Mouse (Mus musculus) embryo, embryonic 10 days (tissue): ENCODE results near the gene Tcea3.
A peak's percentile ranks its signal among the peaks of the same experiment; 100 is the strongest.

Source experiments
- DNase-seq: peaks from one replicate; pipeline ENCODE4 v3.0.0-alpha.2; 2015; ENCODE audit warnings: low spot score

Tcea3 gene

DNA sequence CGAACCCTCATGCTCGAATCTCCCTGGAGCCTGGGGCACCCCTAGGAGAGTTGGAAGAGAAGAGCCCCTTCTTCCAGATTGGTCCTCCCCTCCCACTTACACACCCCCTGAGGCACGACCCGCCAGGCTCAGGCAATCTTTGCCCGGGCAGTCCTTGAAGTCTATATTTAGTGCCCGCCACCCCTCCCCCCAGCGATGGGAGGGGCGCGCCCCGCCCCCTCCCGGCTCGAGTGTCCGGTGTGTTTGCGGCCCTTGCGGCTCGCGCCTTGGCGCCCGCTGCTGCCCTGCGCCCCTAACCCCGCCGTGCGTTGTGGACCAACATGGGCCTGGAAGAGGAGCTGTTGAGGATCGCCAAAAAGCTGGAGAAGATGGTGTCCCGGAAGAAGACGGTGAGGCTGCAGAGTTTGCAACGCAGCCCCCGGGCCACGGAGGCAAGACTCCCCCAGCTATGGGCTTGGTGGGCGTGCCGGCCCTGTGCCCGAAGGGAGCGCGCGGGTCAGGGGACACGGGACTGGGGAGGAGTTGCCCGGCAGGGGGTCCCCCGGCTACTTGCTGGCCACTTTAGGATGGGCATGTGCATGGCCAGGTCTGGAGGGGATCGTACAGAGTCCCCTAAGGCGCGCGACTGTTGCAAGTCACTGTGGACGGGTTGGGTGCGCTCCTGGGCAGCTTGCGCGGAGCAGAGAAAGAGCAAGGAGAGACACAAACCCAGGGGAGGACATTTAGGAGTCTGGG is at the start of gene Tcea3:
Gene Tcea3, plus strand, starts transcription at position 1 of the 735 bp plus-strand sequence.
- DNase-seq: peak; percentile 48

DNA sequence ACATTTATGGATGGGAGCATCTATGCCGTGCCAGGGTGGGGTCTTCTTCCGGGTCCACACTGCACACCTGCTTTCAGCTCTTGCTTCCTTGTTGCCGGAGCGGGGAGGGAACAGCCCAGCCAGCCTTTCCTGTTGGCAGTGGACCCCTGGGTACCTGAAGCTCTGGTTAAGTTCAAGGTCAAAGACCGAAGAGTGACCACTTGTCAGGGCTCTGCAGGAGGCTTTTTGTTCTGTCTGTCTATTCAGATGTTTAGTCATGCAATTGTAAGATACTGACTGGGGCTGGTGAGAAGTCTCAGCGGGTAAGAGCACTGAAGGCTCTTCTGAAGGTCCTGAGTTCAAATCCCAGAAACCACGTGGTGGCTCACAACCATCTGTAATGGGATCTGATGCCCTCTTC is 48.7 kb upstream of the Tcea3 start:
- DNase-seq: no peak

DNA sequence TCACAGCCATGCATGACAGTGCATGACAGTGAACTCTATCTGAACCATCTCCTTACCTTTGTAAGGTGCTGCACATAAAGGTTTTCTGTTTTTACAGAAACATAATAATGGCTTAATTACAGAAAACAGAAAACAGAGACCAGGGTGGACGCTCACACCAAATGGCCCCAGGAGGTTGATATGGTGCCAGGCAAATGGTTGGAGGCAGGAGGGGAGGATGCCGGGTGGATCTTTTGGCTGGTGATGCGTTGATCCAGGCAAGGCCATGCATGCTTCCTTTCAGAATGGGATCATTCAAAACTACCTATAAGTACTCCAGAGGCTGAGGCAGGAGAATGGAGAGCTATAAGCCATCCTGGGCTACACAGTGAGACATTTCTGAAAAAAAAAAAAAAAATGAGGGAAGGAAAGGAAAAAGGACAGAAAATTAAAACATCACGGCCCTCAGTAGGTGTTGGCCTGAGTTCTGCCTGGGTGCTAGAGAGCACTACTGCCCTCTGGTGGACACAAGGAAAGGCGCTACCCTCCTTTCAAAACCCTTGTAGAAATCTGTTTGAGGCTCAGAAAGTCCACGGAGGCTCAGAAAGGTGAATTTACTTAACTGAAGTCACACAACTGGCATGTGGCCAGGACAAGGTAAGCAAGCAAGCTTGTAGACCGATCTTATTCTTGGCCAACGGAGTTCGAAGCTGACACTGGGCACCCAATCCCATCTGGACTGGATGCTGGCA is 47.8 kb upstream of the Tcea3 start:
- peak; percentile 80 for DNase-seq

DNA sequence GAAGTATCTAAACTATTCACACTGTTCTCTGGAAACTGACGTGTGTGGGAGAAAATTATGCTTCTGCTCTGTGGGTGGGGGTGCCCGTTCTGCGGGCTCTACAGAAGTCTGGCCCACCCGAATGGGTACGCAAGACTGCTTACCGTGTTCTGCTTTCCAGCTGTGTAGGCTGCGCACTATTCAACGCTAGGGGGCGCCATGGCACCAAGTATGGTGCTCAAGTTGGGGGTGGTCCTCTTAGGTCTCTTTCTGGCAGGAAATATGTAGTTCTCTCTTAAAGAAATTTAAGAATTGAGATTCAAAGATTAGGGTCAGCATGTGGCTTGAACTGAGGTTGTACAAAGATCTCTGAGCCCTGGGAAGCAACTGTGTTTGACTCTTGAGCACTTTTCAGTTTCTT is 45.0 kb upstream of the Tcea3 start:
- DNase-seq: peak; percentile 96

DNA sequence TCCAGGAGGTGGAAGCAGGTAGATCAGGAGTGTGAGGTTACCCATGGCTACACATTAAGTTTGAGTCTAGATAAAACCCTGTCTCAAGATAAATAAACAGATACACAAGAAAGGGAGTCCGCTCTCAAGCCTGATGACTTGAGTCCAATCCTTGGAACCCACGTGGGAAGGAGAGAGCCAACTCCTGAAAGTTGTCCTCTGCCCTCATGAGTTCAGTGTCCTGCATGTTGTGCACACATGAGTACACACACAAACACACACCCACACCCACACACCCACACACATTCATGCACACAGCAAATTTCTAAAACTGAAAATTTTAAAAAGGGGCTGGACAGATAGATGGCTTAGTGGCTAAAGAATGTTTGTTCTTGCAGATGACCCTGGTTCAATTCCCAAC is 42.8 kb upstream of the Tcea3 start:
- no peak for DNase-seq

DNA sequence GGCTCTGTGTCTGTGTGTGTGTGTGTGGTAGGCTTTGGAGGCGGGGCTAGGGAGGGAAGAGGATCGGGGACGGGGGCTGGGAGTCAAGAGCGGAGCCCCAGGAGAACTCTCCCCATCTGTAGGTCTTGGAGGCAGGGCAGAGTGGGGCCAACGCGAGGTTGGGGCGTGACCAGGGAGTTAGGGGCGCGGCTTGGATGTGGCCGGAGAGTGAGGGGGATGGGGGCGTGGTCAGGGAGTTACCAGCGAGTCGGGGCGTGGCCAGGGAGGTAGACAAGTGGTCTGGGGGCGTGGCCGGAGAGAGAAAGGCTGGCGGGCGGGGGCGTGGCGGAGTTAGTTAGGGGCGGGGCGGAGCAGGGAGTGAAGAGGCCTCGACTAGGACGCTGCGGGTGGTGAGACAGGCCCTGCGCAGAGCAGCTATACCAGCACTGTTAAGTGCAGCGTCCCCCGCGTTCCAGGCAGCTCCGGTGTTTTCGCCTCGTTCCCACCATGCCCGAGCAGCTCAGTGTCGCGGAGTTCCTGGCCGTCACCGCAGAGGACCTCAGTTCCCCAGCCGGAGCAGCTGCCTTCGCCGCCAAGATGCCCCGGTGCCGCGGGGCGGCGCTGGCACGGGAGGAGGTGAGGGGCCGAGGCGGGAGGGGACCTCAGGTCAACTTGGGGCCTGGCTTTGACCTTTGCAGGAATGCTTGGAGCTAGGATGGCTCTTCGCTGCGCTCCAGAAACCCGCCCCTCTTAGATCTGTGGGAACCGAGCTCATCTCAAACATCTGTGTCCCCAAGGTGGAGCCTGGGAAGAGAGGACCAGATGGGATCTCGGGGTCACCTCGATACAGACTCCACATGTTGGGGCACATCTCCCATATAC is 41.3 kb upstream of the Tcea3 start, which contains the start of gene Asap3:
Gene Asap3, plus strand, starts transcription at position 333 of the 861 bp plus-strand sequence.
- DNase-seq: peak; percentile 100

DNA sequence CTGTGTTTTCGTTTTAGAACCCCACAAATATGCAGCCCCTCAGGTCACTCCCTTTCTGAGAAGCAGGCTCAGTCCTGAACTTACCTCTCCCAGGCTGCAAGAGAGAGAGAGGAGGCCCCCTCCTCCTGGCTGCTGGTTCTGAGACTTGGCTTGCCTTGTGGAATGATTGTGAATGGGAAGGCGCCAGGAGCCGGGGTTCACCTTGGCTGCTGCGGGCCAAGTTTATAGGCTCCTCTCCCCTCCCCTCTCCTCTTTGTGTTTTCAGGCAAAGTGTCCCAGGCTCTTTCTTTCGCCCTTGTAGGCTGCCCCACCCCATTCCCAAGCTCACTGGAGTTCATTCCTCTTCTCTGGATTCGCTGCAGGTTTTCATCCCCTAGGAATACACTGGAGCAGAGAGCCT is 40.6 kb upstream of the Tcea3 start:
- no peak for DNase-seq

DNA sequence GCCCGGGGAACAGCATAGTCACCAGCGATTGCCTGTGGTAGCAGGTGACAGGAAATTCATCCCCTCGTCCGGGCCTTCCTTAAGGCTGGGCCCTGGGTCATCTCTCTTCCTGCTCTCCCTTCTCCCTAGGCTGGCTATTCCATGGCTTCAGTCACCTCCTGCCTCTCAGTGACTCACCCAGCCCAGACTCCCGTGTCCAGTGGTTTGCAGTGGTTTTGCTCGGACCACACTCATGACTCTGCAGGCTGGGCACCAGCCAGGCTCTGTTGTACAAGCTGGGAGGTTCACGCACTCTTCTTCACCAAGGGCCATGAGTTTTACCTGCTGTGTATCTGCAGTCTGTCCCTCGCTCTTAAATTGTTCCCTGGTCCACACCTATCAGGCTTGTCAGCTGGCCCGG is 36.6 kb upstream of the Tcea3 start:
- no peak for DNase-seq

DNA sequence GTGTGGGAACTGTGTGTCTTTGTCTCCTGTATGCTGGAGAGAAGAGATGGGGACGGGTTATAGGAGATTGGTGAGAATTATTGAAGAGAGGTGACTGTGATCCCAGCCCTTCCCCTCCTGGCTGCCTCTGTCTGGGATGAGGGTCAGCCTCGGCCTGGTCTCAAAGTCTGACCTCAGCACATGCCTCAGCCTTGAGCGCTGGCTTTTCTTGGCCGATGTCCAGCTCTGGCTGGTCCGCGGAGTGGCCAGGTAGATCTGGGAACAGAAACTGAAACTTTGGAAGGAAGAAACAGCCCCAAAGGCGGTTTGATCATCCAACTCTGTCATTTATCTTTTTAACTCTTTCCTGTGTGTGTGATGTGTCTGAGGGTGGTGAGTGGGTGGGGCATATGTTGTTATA is 33.9 kb upstream of the Tcea3 start:
- no peak for DNase-seq

DNA sequence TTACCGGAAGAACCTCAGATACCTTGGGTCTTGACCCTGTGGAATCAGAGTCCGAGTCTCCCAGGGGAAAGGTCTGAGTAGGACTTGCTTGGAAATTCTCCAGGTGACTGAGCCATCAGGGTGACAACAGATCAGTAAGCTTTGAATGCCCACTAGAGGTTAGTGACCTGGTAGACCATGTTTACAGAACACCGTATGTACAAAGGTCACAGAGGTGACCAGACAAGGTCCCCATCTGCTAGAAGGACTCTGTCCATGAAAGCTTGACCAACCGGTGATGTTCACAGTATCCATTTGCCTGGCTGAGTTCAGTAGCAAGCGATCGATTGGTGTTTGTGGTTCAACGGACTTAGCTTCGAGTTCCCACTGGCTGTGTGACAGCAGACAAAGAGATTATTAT is 32.7 kb upstream of the Tcea3 start:
- no peak for DNase-seq

DNA sequence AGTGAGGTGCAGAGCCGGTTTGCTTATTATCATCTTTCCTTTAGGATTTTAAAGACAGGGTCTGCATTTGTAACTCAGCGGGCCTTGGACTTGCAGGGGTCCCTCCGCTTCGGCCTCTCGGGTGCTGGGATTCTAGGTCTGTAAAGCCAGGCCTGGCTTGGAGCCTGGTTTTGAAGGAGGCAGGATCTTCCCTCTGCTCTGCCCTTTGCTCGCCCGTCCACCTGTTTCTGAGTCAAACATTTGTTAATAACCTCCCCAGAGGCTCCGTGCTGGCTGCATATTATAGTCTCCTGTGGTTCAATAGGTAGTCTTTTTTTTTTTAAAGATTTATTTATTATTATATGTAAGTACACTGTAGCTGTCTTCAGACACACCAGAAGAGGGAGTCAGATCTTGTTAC is 32.0 kb upstream of the Tcea3 start:
- no peak for DNase-seq

DNA sequence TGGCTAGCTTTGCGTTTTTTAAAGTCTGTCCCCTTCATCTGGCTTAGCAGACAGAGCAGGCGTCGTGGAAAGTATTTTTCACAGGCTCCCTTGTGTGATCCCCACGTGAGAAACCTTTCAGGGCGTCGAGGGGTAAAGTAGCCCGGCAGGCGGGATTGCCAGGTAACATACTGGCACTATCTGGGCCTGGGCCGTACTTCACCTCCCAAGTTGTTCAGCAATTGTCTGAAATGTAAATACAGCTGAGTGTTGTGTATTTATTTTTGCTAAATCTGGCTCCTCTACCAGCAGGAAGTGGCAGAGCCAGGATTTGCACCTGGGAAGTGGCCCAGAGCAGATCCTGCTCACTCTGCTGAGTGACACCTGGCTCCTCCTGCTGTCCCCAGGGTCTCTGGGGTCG is 30.5 kb upstream of the Tcea3 start:
- DNase-seq: no peak

DNA sequence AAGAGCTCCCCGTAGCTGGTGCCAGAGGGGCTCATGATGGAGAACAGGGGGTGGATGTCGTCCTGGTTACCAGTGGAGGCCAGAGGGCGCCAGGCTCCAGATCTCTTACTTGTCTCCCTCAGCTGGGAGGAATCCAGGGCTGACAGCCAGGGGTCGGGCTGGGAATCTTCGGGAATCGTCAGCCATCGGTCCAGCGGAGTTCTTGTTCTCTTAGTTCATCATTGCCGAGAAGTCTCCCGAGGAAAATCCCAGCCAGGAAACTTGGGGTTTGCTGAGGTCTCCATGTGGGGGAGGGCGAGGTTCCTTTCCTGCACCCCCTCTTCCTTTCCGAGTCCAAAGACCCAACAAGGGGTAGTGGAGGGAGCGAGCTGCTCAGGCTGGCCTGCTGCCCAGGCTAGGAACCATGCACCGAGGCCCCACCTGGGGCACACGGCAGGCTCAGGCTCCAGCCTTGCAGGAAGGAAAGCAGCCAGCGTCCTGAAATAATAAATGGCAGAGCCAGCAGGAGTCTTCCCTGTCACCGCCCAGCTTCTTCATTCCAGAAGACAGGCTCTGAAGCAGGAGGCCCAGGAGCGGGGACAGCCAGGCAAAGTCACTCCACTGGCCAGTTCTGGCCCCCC is 28.8 kb upstream of the Tcea3 start:
- DNase-seq: peak; percentile 65

DNA sequence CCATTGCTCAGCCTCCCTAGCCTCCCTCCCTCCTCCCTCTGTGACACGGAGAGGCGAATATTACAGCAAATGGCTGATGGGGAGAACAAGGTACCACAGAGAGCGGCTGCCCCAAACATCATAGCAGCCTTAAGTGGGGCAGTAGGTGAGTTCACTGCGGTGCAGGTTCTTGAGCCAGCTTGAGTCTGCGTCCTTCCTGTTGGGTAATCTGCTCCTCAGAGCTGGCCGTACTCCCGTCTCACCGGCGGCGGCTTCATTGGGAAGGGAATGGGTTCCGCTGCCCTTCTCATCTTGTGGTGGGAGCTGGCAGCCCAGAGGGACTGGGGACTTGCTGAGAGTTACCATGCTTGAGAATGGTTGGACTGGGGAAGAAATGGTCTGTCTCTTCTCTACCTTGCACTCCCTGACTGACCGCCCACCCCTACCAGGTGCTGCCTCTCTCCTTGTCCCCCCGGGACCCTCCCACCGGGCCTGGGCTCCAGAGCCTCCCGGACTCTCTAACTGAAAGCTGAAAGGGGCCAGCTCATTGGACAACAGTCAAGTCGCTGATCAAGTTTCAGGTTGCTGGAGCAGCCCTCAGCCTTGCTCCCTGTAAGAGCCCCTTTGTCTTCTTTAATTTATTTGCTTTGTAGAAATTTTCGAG is 27.3 kb upstream of the Tcea3 start:
- peak; percentile 67 for DNase-seq

DNA sequence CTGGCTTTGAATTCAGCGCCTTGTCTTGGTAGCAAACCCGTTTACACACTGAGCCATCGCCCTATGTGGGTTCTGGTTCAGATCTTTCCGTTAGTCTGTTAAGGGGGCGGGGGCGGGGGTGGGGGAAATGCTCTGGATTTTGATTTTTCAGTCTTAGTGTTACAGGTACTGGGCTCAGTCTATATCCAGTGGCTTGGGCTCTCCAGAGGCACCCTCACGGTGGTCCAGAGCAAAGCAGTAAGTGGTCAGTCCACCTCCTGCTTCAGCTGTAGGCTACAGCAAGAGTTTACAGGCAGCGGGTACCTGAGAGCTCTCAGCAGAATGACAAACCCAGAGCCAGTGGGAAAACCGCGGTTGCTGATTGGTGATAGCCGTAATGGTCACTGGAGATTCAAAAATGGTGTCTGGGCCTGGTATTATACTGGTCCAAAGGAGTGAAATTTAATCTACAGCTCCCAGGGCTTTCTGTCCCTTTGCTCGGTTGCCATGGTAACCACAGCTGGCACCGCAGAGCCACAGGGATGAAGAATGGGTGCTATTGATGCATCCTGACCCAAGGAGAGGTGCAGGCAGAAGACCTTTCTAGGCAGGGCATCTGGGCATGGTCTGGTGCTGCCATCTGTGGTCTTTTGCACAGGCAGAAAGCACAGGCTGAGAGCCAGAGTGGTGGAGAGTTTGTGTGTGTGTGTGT is 23.8 kb upstream of the Tcea3 start:
- peak; percentile 35 for DNase-seq

DNA sequence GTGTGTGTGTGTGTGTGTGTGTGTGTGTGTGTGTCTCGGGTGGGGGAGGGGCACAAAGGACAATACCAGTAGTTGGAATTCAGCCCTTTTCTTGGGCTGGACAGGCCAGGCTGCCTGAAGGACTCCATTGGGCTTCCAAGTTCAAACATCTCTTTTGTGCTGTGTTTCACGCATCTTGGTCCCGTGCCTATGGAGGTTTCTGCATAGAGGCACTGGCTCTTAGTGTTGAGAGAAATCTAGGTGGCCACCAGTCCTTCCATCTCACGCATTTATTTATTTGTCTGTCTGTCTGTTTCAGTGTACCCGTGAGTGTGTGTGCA is 23.3 kb upstream of the Tcea3 start:
- DNase-seq: no peak

DNA sequence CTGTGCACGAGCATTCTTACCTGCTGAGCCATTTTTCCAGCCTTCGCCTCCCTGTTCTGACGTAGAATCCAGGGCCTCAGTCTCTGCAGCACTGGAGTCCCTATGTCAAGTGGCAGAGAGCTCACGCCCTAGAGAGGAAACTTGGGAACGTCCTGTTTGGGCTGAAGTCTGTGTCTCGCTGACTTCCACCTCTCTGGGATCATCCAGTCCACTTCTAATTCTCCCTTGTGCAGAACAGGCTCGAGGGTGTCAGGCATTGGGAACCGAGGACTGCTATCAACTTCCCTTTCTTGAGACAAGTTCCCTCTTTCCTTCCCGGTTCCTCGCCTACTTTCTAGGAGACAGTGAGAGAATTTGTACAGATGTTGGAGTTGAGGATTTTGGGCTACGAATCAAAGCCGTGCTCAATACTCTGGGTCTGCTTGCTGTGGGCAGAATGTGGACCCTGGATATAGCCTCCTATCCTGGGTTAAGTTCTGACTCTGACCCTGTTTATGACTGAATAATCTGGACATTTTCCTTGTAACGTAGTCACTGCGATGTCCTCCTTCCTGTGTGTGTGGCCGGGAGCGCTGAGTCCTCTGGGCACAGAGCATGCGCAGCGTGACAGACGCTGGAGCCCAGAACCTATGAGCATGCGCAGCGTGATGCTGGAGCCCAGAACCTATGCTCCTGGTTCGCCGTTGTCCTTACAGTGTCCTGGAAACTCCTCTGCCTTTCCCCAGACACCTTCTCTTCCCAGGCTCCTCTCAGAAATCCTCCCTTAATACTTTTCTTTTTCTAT is 22.7 kb upstream of the Tcea3 start:
- DNase-seq: no peak

DNA sequence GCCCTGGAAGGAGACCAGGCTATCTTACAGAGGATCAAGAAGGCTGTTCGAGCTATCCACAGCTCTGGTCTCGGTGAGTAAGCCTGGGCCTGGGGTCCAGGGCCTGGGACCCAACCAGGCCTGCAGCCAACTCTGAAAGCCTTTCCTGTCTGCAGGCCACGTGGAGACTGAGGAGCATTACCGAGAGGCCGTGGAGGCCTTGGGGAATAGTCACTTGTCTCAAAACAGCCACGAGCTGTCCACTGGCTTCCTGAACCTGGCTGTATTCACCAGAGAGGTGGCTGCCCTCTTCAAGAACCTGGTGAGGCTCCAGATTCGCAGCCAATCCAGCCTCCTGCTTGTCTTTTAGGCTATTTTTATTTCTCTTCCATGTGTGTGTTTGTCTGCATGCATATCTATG is 20.1 kb upstream of the Tcea3 start:
- DNase-seq: no peak

DNA sequence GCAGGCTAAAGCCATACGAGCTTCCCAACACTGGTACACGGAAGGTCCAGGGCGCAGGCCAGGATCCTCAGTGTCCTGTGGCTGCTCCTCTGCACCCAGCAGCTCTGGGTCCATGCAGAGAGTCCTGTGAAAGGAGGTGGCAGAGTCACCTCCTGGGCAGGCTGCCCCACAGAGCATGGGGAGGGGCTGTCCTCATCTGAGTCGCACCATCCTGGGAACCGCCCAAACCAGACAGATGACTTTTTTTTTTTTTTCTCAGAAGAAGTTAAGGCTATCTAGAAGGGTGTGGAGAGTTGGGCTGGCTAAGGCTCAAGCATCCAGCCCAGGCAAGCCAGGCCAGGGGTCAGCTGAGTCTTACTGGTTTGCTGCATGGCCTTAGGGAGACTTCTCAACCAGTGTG is 18.9 kb upstream of the Tcea3 start:
- no peak for DNase-seq

DNA sequence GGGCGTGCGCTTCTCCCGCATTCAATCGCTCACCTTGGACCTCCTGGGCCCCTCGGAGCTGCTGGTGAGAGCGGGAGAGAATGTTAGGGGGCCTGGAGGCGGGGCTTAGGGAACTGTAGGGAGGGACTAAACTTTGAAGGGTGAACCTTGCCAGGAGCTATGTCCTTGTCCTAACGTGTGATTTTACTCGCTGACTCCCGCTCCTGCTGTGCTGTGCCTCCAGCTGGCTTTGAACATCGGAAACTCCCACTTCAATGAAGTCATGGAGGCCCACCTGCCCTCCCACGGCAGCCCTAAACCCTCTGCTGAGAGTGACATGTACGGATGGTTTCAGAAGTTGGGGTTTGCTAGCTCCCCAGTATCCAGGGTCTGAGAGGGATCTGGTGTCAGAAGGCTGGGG is 8.9 kb upstream of the Tcea3 start:
- no peak for DNase-seq

DNA sequence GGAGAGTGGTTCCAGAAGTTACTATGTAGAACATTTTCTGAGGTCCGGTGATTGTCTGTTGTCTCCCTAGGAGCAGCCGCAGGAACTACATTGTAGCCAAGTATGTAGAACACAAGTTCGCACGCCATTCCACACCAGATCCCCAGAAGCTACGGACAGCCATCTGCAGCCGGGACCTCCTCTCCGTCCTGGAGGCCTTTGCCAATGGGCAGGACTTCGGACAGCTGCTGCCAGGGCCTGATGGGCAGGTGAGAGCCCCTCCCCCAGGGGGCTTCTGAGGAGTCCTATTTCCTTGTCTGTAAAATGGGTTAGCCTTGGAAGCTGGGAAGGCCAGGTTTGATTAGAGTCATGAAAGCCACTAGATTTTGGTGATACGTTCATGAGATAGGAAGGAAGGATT is 8.4 kb upstream of the Tcea3 start:
- no peak for DNase-seq
